20 mouse cellular contexts compared by ENCODE assay signal in the genomic region with DNA sequence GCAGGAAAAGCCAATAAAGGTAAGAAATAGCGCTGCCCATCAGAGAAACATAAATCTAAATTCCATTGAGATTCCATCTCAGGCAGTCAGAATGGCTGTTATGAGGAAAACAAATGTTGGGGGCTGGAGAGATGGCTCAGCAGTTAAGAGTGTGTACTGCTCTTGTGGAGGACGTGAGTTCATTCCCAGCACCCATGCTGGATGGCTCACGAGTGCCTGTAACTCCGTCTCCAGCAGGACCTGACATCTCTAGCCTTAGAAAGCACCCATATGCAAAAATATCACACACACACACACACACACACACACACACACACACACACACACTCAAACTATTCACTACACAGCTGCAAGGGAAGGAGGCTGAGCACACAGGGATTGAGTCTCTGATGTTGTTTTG.
DNase-seq lines count a peak whose midpoint lies in the region; ATAC-seq lines count a peak whose summit lies in the region.
"Had no signal": no experiment of that assay in that cellular context is flagged by ENCODE, and none has a peak within 500 bp of the region (broad histone marks: within the 10 kb centered on the region; RNA-seq: fewer than 3 reads in every experiment).

No protein-coding gene starts in this region.

- peak; percentile 68 for DNase-seq in heart, adult 11 months
- peak; percentile 25 for DNase-seq in limb, embryonic 10.5 days (ENCODE audit: low spot score)
- DNase-seq in limb, embryonic 11.5 days (ENCODE audit: low spot score), result peak; percentile 13
- DNase-seq in natural killer cell, adult 2 months (ENCODE audit: low spot score in 2 of 2), result no peak
- DNase-seq: adrenal gland, adult 2 months; adrenal gland, postnatal 10 days; adrenal gland, postnatal 25 days; cerebellum, adult 11 months; cerebellum, adult 18-20 months; cerebellum, adult 8-10 months; cerebellum, adult 9-11 months; cerebellum, postnatal 14 days; cerebellum, postnatal 36 days; embryo, embryonic 11 days had no signal

- no peak overlapping the region for H3K4me2 ChIP-seq in heart, embryonic 11.5 days
- H3K4me2 ChIP-seq in limb, embryonic 11.5 days (ENCODE audit: low read depth, severe bottlenecking), result no peak overlapping the region
- H3K4me2 ChIP-seq: embryonic facial prominence, embryonic 13.5 days; embryonic facial prominence, embryonic 15.5 days; forebrain, embryonic 13.5 days; forebrain, embryonic 15.5 days had no signal

- no peaks in the 10 kb centered on the region for H3K36me3 ChIP-seq in heart, embryonic 11.5 days (ENCODE audit: control insufficient read depth, insufficient read depth, low read length)
- H3K36me3 ChIP-seq in limb, embryonic 10.5 days, result no peaks in the 10 kb centered on the region
- no peaks in the 10 kb centered on the region for H3K36me3 ChIP-seq in limb, embryonic 11.5 days (ENCODE audit: control insufficient read depth, insufficient read depth, low read length)
- H3K36me3 ChIP-seq: embryonic facial prominence, embryonic 13.5 days; embryonic facial prominence, embryonic 15.5 days; forebrain, embryonic 15.5 days had no signal

- ATAC-seq in heart, embryonic 11.5 days (replicated peaks; ENCODE audit: insufficient number of reproducible peaks, low FRiP score, low TSS enrichment), result no peak
- ATAC-seq in limb, embryonic 11.5 days (ENCODE audit: insufficient number of reproducible peaks, low FRiP score, low TSS enrichment, low read depth), result no peak
- ATAC-seq: forebrain, embryonic 13.5 days; forebrain, embryonic 15.5 days had no signal

- H3K27ac ChIP-seq in heart, embryonic 11.5 days (ENCODE audit: low read depth, low read length), result no peak overlapping the region
- H3K27ac ChIP-seq in limb, embryonic 10.5 days, result no peak overlapping the region
- no peak overlapping the region for H3K27ac ChIP-seq in limb, embryonic 11.5 days (replicated peaks; ENCODE audit: low read depth, low read length)
- H3K27ac ChIP-seq: embryonic facial prominence, embryonic 13.5 days; embryonic facial prominence, embryonic 15.5 days; forebrain, embryonic 13.5 days; forebrain, embryonic 15.5 days had no signal

- H3K4me1 ChIP-seq in heart, embryonic 11.5 days (ENCODE audit: control insufficient read depth, insufficient read depth, low read length), result no peaks in the 10 kb centered on the region
- H3K4me1 ChIP-seq in limb, embryonic 10.5 days, result peaks cover 16% of the 10 kb centered on the region
- H3K4me1 ChIP-seq in limb, embryonic 11.5 days (ENCODE audit: control insufficient read depth, insufficient read depth, low read length), result no peaks in the 10 kb centered on the region
- H3K4me1 ChIP-seq: embryonic facial prominence, embryonic 15.5 days; forebrain, embryonic 13.5 days; forebrain, embryonic 15.5 days had no signal

- no peaks in the 10 kb centered on the region for H3K9me3 ChIP-seq in heart, embryonic 11.5 days (replicated peaks; ENCODE audit: control insufficient read depth, low read length)
- H3K9me3 ChIP-seq in limb, embryonic 10.5 days (replicated peaks), result no peaks in the 10 kb centered on the region
- no peaks in the 10 kb centered on the region for H3K9me3 ChIP-seq in limb, embryonic 11.5 days (ENCODE audit: control insufficient read depth, low read length)
- H3K9me3 ChIP-seq: embryonic facial prominence, embryonic 13.5 days; embryonic facial prominence, embryonic 15.5 days; forebrain, embryonic 13.5 days; forebrain, embryonic 15.5 days had no signal

- no peak overlapping the region for H3K4me3 ChIP-seq in heart, embryonic 11.5 days (ENCODE audit: low read depth, low read length)
- H3K4me3 ChIP-seq in limb, embryonic 10.5 days, result no peak overlapping the region
- no peak overlapping the region for H3K4me3 ChIP-seq in limb, embryonic 11.5 days (ENCODE audit: low read depth, low read length)
- H3K4me3 ChIP-seq: embryonic facial prominence, embryonic 13.5 days; embryonic facial prominence, embryonic 15.5 days; erythroblast, embryonic 14.5 days; forebrain, embryonic 13.5 days; forebrain, embryonic 15.5 days had no signal

- no peak overlapping the region for H3K9ac ChIP-seq in heart, embryonic 11.5 days (ENCODE audit: low read depth, low read length)
- no peak overlapping the region for H3K9ac ChIP-seq in limb, embryonic 11.5 days (ENCODE audit: low read length)
- H3K9ac ChIP-seq: embryonic facial prominence, embryonic 13.5 days; embryonic facial prominence, embryonic 15.5 days; forebrain, embryonic 13.5 days; forebrain, embryonic 15.5 days had no signal

- no peaks in the 10 kb centered on the region for H3K27me3 ChIP-seq in heart, embryonic 11.5 days (ENCODE audit: control insufficient read depth, insufficient read depth, low read length)
- no peaks in the 10 kb centered on the region for H3K27me3 ChIP-seq in limb, embryonic 10.5 days (ENCODE audit: low read depth, poor library complexity, severe bottlenecking)
- H3K27me3 ChIP-seq in limb, embryonic 11.5 days (ENCODE audit: control insufficient read depth, insufficient read depth, low read length), result no peaks in the 10 kb centered on the region
- H3K27me3 ChIP-seq: embryonic facial prominence, embryonic 13.5 days; embryonic facial prominence, embryonic 15.5 days; forebrain, embryonic 13.5 days; forebrain, embryonic 15.5 days had no signal

- 77% methylated on average over 4 of the region's 4 CpGs for WGBS in heart, embryonic 11.5 days (ENCODE audit: insufficient replicate concordance)
- 88% methylated on average over 4 of the region's 4 CpGs for WGBS in limb, embryonic 10.5 days
- 82% methylated on average over 4 of the region's 4 CpGs for WGBS in limb, embryonic 11.5 days

Comparison
In these comparisons a context has a peak if more than half of its experiments do, and no peak if none do; other contexts are left out.
1. DNase-seq: peak in heart, adult 11 months (single experiment), limb, embryonic 10.5 days (single experiment) and limb, embryonic 11.5 days (single experiment); none in natural killer cell, adult 2 months (0 of 2).